Mouse (Mus musculus) embryonic facial prominence, embryonic 13.5 days (tissue): ENCODE data around the gene Rilpl1. TPM values are rescaled to one million over a fixed set of nuclear protein-coding genes. Genes with fewer than 3 reads are reported as not detected.

Source experiments
- ATAC-seq: fragments of 200-750 bp; cut with Nextera tagmentation; 2 replicates; pipeline ENCODE4 v1.8.0; 2017; ENCODE audit warnings: low read depth; ENCODE audit not compliant: insufficient number of reproducible peaks, insufficient read depth, low FRiP score, low TSS enrichment
- H3K27ac ChIP-seq: fragments of 300-500 bp; sonication (generic); 2 replicates; pipeline ENCODE4 v1.5.1; 2015; ENCODE audit warnings: moderate library complexity, mild to moderate bottlenecking, inconsistent platforms
- H3K27me3 ChIP-seq: fragments of 300-500 bp; sonication (generic); 2 replicates; pipeline ENCODE4 v1.6.1; 2015; ENCODE audit warnings: mild to moderate bottlenecking, inconsistent platforms
- H3K36me3 ChIP-seq: fragments of 300-500 bp; sonication (generic); 2 replicates; pipeline ENCODE4 v1.6.1; 2015; ENCODE audit warnings: mild to moderate bottlenecking, inconsistent platforms
- H3K4me1 ChIP-seq: fragments of 300-500 bp; sonication (generic); 2 replicates; pipeline ENCODE4 v1.6.1; 2015; ENCODE audit warnings: inconsistent platforms
- H3K4me2 ChIP-seq: fragments of 300-500 bp; sonication (generic); 2 replicates; pipeline ENCODE4 v1.6.1; 2015; ENCODE audit warnings: moderate library complexity, mild to moderate bottlenecking, inconsistent platforms
- H3K4me3 ChIP-seq: fragments of 300-500 bp; sonication (generic); 2 replicates; pipeline ENCODE4 v1.5.1; 2015; ENCODE audit warnings: mild to moderate bottlenecking, inconsistent platforms
- H3K9ac ChIP-seq: fragments of 300-500 bp; sonication (generic); 2 replicates; pipeline ENCODE4 v1.6.1; 2015; ENCODE audit warnings: mild to moderate bottlenecking, inconsistent platforms
- H3K9me3 ChIP-seq: fragments of 300-500 bp; sonication (generic); 2 replicates; pipeline ENCODE4 v1.6.1; 2016; ENCODE audit warnings: inconsistent platforms
- WGBS: fragments of 180-500 bp; shearing (Covaris S2); methylation state at CpG from one replicate; pipeline ENCODE4 v1.1.7; 2015; ENCODE audit warnings: mixed read lengths; 5-methylcytosine and 5-hydroxymethylcytosine counted together
- polyA plus RNA-seq: library from polyadenylated mRNA; unstranded; fragments of >200 nt; fragmentation: Nextera tagmentation; extraction: Ambion mirVana; gene quantifications from 2 replicates; pipeline ENCODE4 v1.2.1, GENCODE M21; 2015

Gene Rilpl1
- polyA plus RNA-seq, 1 experiment from 2014 or later, result 23.3 TPM

- no peaks in the 10 kb centered on the region for H3K27me3 ChIP-seq
- H3K4me2 ChIP-seq, result peak overlapping the region; percentile 86
- peaks cover 43% of the 10 kb centered on the region for H3K4me1 ChIP-seq
- H3K9me3 ChIP-seq, result no peaks in the 10 kb centered on the region
- WGBS, result 3% methylated on average over 15 of the region's 15 CpGs
- peak overlapping the region; percentile 87 for H3K4me3 ChIP-seq
- peaks cover 42% of the 10 kb centered on the region for H3K36me3 ChIP-seq
- peak overlapping the region; percentile 90 for H3K27ac ChIP-seq
- H3K9ac ChIP-seq, result peak overlapping the region; percentile 92
- 0 out of 2 replicates have a peak, but pooled peaks have one; percentile 7 for ATAC-seq
Measured at GRCm38 (mm10) chr5:124446301-124446881, 84.8 kb downstream of the Rilpl1 start.

GRCm38 (mm10) chr5:124445621-124446293 lies 85.4 kb downstream of the Rilpl1 start:
- H3K27me3 ChIP-seq, result no peaks in the 10 kb centered on the region
- peak; percentile 73; the same call in 1 of the 2 replicates for ATAC-seq
- no peaks in the 10 kb centered on the region for H3K9me3 ChIP-seq
- peaks cover 35% of the 10 kb centered on the region for H3K36me3 ChIP-seq
- under 1% methylated on average over 33 of the region's 77 CpGs for WGBS
- peaks cover 45% of the 10 kb centered on the region for H3K4me1 ChIP-seq
- peak overlapping the region; percentile 92 for H3K9ac ChIP-seq
- H3K4me3 ChIP-seq, result peak overlapping the region; percentile 87
- peak overlapping the region; percentile 86 for H3K4me2 ChIP-seq
- H3K27ac ChIP-seq, result peak overlapping the region; percentile 90

GRCm38 (mm10) chr5:124444661-124445561 lies 86.3 kb downstream of the Rilpl1 start:
- ATAC-seq, result peak; percentile 84

GRCm38 (mm10) chr5:124444208-124444607 lies 87.0 kb downstream of the Rilpl1 start:
- H3K9me3 ChIP-seq, result no peaks in the 10 kb centered on the region
- H3K4me3 ChIP-seq, result peak overlapping the region; percentile 87; the same call in 1 of the 2 replicates
- 72% methylated on average over 3 of the region's 3 CpGs for WGBS
- H3K27me3 ChIP-seq, result no peaks in the 10 kb centered on the region
- no peak overlapping the region for H3K27ac ChIP-seq
- peaks cover 21% of the 10 kb centered on the region for H3K36me3 ChIP-seq
- H3K4me1 ChIP-seq, result peaks cover 40% of the 10 kb centered on the region
- no peak for ATAC-seq
- H3K9ac ChIP-seq, result no peak overlapping the region
- peak overlapping the region; percentile 86 for H3K4me2 ChIP-seq

More at GRCm38 (mm10) chr5:124444661-124445561, 86.3 kb downstream of the Rilpl1 start:
- Histone ChIP-seq H3K9me3 (no peaks in the 10 kb centered on the region), H3K4me1 (peaks cover 46% of the 10 kb centered on the region), H3K36me3 (peaks cover 27% of the 10 kb centered on the region), H3K4me3 (peak overlapping the region; percentile 87), H3K9ac (peak overlapping the region; percentile 92), H3K27ac (peak overlapping the region; percentile 90), H3K4me2 (peak overlapping the region; percentile 86), H3K27me3 (no peaks in the 10 kb centered on the region)
- 5% methylated on average over 59 of the region's 66 CpGs for WGBS

Other genes with a start within 250 kb of the Rilpl1 start
- 12.5 and 14.0 TPM in 2 replicates for gene Mphosph9, start 203.4 kb downstream of the Rilpl1 start, polyA plus RNA-seq
- 17.7 and 19.4 TPM in 2 replicates for gene 2810006K23Rik, start 203.3 kb downstream of the Rilpl1 start, polyA plus RNA-seq
- gene Cdk2ap1, start 168.3 kb downstream of the Rilpl1 start, polyA plus RNA-seq, result 40.1 and 43.8 TPM in 2 replicates
- gene Sbno1, start 105.4 kb downstream of the Rilpl1 start, polyA plus RNA-seq, result 93.7 and 97.7 TPM in 2 replicates
- gene Kmt5a, start 91.5 kb downstream of the Rilpl1 start, polyA plus RNA-seq, result 43.4 and 45.5 TPM in 2 replicates
- gene Rilpl2, start 53.0 kb downstream of the Rilpl1 start, polyA plus RNA-seq, result 39.8 and 40.1 TPM in 2 replicates
- 25.9 and 28.3 TPM in 2 replicates for gene Snrnp35, start 48.3 kb downstream of the Rilpl1 start, polyA plus RNA-seq
- 508 and 520 TPM in 2 replicates for gene Tmed2, start 9.3 kb upstream of the Rilpl1 start, polyA plus RNA-seq
- 19.3 and 19.6 TPM in 2 replicates for gene Ddx55, start 21.5 kb upstream of the Rilpl1 start, polyA plus RNA-seq
- 74.1 and 76.3 TPM in 2 replicates for gene Eif2b1, start 47.7 kb upstream of the Rilpl1 start, polyA plus RNA-seq
- gene Gtf2h3, start 47.7 kb upstream of the Rilpl1 start, polyA plus RNA-seq, result 69.1 and 72.3 TPM in 2 replicates
- 49.3 and 53.3 TPM in 2 replicates for gene Atp6v0a2, start 97.2 kb upstream of the Rilpl1 start, polyA plus RNA-seq
- 0.06 and 0.32 TPM in 2 replicates for gene Dnah10, start 193.7 kb upstream of the Rilpl1 start, polyA plus RNA-seq